Mouse (Mus musculus) midbrain, embryonic 16.5 days (tissue): ENCODE data around the gene Tmem230. TPM values are rescaled to one million over a fixed set of nuclear protein-coding genes. Genes with fewer than 3 reads are reported as not detected.

Source experiments
- ATAC-seq: fragments of 200-750 bp; cut with Nextera tagmentation; 2 replicates; pipeline ENCODE4 v1.8.0; 2017; ENCODE audit warnings: moderate TSS enrichment
- H3K27ac ChIP-seq: fragments of 300-500 bp; sonication (generic); 2 replicates; pipeline ENCODE4 v1.5.1; 2014; ENCODE audit warnings: mild to moderate bottlenecking, low read length, mixed read lengths
- H3K27me3 ChIP-seq: fragments of 300-500 bp; sonication (generic); 2 replicates; pipeline ENCODE4 v1.6.1; 2014; ENCODE audit warnings: low read depth, low read length, mixed read lengths; ENCODE audit not compliant: control insufficient read depth, insufficient read depth
- H3K36me3 ChIP-seq: fragments of 300-500 bp; sonication (generic); 2 replicates; pipeline ENCODE4 v1.6.1; 2014; ENCODE audit warnings: mild to moderate bottlenecking, low read length, moderate library complexity, mixed read lengths; ENCODE audit not compliant: control insufficient read depth, insufficient read depth
- H3K4me1 ChIP-seq: fragments of 300-500 bp; sonication (generic); 2 replicates; pipeline ENCODE4 v1.6.1; 2014; ENCODE audit warnings: mild to moderate bottlenecking, low read length, mixed read lengths; ENCODE audit not compliant: control insufficient read depth, insufficient read depth
- H3K4me2 ChIP-seq: fragments of 300-500 bp; sonication (generic); 2 replicates; pipeline ENCODE4 v1.6.1; 2014; ENCODE audit warnings: mild to moderate bottlenecking, low read length, mixed read lengths
- H3K4me3 ChIP-seq: fragments of 300-500 bp; sonication (generic); 2 replicates; pipeline ENCODE4 v1.5.1; 2014; ENCODE audit warnings: low read depth, mild to moderate bottlenecking, low read length, moderate library complexity, mixed read lengths
- H3K9ac ChIP-seq: fragments of 300-500 bp; sonication (generic); 2 replicates; pipeline ENCODE4 v1.6.1; 2014; ENCODE audit warnings: low read depth, low read length, mixed read lengths
- H3K9me3 ChIP-seq: fragments of 300-500 bp; sonication (generic); replicated peaks from 2 replicates; pipeline ENCODE4 v1.6.1; 2014; ENCODE audit warnings: mild to moderate bottlenecking, low read length, mixed read lengths; ENCODE audit not compliant: control insufficient read depth, poor library complexity, severe bottlenecking
- WGBS: fragments of 180-500 bp; shearing (Covaris S2); extraction: QIAGEN DNeasy Blood & Tissue Kit; methylation state at CpG from one replicate; pipeline ENCODE4 v1.1.7; 2014; 5-methylcytosine and 5-hydroxymethylcytosine counted together
- polyA plus RNA-seq: library from polyadenylated mRNA; unstranded; fragments of >200 nt; fragmentation: Nextera tagmentation; extraction: Ambion mirVana; gene quantifications from 2 replicates; pipeline ENCODE4 v1.2.1, GENCODE M21; 2015

Tmem230 gene
- polyA plus RNA-seq, 1 experiment from 2014 or later: 46.6 TPM

DNA sequence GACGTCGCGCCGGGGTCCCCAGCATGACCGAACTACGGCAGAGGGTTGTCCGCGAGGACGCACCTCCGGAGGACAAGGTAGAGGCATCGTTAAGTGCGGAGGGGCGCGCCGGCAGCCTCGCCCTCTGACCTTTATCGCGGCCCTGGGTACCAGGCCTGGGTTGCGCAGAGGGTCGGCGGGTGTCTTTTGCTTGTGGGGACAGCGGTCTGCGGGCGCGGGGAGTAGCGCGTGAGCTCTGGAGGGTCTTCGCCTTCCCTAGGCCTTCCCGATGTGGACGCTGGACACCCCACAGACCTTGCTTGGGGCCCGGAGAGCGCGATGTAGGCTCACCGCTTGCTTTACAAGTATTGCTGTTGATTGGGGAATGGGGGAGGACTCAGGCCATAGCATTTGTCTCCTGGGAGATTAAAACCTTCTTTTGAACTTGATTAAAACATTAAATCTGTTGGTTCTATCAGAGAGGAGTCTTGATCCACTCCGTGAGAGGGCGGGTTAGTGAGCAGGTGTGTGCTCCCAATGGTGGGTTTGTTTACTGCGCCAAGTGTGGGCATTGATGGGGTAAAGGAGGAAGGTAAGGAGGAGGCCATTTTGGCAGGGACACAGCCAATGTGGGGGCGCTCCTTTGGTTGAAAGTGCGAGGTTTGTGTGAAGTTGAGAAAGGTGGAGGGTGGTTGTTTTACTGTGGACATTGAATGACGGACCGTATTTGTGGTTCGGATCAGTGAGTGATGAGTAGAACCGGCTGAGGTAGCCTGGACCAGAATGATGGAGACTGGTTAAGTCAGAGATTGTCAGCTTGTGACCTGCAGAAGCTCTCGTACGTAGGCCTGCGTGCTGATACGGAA lies 16.0 kb upstream of the Tmem230 start:
- under 1% methylated on average over 47 of the region's 47 CpGs for WGBS
- no peaks in the 10 kb centered on the region for H3K27me3 ChIP-seq

GRCm38 (mm10) chr2:132262879-132263398 lies 15.3 kb upstream of the Tmem230 start, which contains the start of gene Cds2:
Cds2 (plus strand) TSS chr2:132263148.
- Histone ChIP-seq H3K4me1 (peaks cover 10% of the 10 kb centered on the region), H3K27ac (peak within 1 kb of the TSS; percentile 84), H3K4me3 (peak within 1 kb of the TSS; percentile 97), H3K27me3 (no peaks in the 10 kb centered on the region), H3K4me2 (peak within 1 kb of the TSS; percentile 68), H3K9ac (peak within 1 kb of the TSS; percentile 92), H3K9me3 (no peaks in the 10 kb centered on the region), H3K36me3 (no peaks in the 10 kb centered on the region)
- peak; percentile 98 for ATAC-seq
- under 1% methylated on average over 47 of the region's 49 CpGs for WGBS

More for the DNA sequence above, 16.0 kb upstream of the Tmem230 start:
- Histone ChIP-seq H3K36me3 (no peaks in the 10 kb centered on the region), H3K27ac (peak overlapping the region; percentile 84), H3K4me3 (peak overlapping the region; percentile 97), H3K4me1 (peaks cover 10% of the 10 kb centered on the region), H3K4me2 (peak overlapping the region; percentile 68), H3K9ac (peak overlapping the region; percentile 92), H3K9me3 (no peaks in the 10 kb centered on the region)
- peak; percentile 61 for ATAC-seq

DNA sequence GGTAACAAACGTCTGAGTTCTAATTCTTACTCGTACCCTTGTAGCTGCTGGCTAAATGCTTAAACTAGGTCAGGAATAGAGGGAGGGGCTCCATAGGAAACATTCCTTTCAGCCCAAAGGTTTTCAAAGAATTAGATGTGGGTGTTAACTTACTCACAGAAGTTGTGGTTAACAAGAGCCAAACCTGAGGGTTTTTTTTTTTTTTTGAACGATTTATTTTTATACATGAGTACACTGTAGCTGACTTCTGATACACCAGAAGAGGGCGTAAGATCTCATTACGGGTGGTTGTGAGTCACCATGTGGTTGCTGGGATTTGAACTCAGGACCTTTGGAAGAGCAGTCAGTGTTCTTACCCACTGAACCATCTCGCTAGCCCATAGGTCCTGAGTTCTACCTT lies 14.6 kb upstream of the Tmem230 start:
- Histone ChIP-seq H3K4me3 (no peak overlapping the region), H3K9ac (no peak overlapping the region), H3K9me3 (no peaks in the 10 kb centered on the region), H3K36me3 (no peaks in the 10 kb centered on the region), H3K4me1 (peaks cover 10% of the 10 kb centered on the region), H3K4me2 (no peak overlapping the region), H3K27ac (no peak overlapping the region), H3K27me3 (no peaks in the 10 kb centered on the region)
- ATAC-seq: no peak
- 70% methylated on average over 6 of the region's 6 CpGs for WGBS

DNA sequence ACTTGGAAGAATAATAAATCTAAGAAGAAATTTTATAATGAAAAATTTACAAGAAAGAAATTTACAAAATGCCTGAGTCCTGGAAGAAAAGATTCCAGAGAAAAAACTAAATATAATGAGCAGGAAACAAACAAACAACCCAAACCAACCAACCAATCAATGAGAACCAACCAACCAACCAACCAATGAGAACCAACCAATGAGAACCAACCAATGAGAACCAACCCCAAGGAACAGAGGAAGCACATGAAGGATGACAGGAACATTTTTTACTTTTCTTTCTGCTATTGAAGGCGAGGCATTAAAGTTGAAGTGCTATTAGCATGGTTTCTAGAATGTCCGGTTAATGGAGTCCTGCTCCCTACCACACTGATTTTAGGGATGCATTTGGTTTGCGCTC lies 13.0 kb upstream of the Tmem230 start:
- no peak overlapping the region for H3K27ac ChIP-seq
- ATAC-seq: no peak
- H3K4me3 ChIP-seq: no peak overlapping the region
- no peaks in the 10 kb centered on the region for H3K27me3 ChIP-seq
- no peak overlapping the region for H3K4me2 ChIP-seq
- no peaks in the 10 kb centered on the region for H3K36me3 ChIP-seq
- no peaks in the 10 kb centered on the region for H3K9me3 ChIP-seq
- 93% methylated on average over 3 of the region's 3 CpGs for WGBS
- H3K4me1 ChIP-seq: peaks cover 10% of the 10 kb centered on the region
- H3K9ac ChIP-seq: no peak overlapping the region

- no peak for ATAC-seq
- WGBS: 91% methylated on average over 6 of the region's 6 CpGs
- no peak overlapping the region for H3K9ac ChIP-seq
Observed at GRCm38 (mm10) chr2:132257350-132258068, 9.9 kb upstream of the Tmem230 start.

GRCm38 (mm10) chr2:132253603-132254002 lies 6.0 kb upstream of the Tmem230 start:
- Histone ChIP-seq H3K9me3 (no peaks in the 10 kb centered on the region), H3K9ac (peak overlapping the region; percentile 46; the same call in 1 of the 2 replicates), H3K4me3 (peak overlapping the region; percentile 62), H3K36me3 (0 out of 2 replicates have a peak, but pooled peaks cover 2% of the 10 kb centered on the region), H3K4me2 (peak overlapping the region; percentile 88), H3K27me3 (no peaks in the 10 kb centered on the region), H3K4me1 (peaks cover 15% of the 10 kb centered on the region), H3K27ac (peak overlapping the region; percentile 82)
- 0% methylated on average over 7 of the region's 7 CpGs for WGBS
- no peak for ATAC-seq

More at GRCm38 (mm10) chr2:132257350-132258068, 9.9 kb upstream of the Tmem230 start:
- Histone ChIP-seq H3K4me3 (no peak overlapping the region), H3K9me3 (no peaks in the 10 kb centered on the region), H3K4me1 (peaks cover 2% of the 10 kb centered on the region; the same call in 1 of the 2 replicates), H3K27ac (no peak overlapping the region), H3K36me3 (no peaks in the 10 kb centered on the region), H3K4me2 (no peak overlapping the region), H3K27me3 (no peaks in the 10 kb centered on the region)

GRCm38 (mm10) chr2:132252542-132253528 lies 5.2 kb upstream of the Tmem230 start, which contains the start of gene Pcna:
Pcna (minus strand) TSS chr2:132253314.
- under 1% methylated on average over 79 of the region's 79 CpGs for WGBS
- no peaks in the 10 kb centered on the region for H3K27me3 ChIP-seq
- peak within 1 kb of the TSS; percentile 82 for H3K27ac ChIP-seq
- H3K4me1 ChIP-seq: peaks cover 22% of the 10 kb centered on the region
- H3K36me3 ChIP-seq: 0 out of 2 replicates have a peak, but pooled peaks cover 2% of the 10 kb centered on the region
- H3K9ac ChIP-seq: peak within 1 kb of the TSS; percentile 61
- H3K9me3 ChIP-seq: no peaks in the 10 kb centered on the region
- H3K4me2 ChIP-seq: peak within 1 kb of the TSS; percentile 88
- peak; percentile 99 for ATAC-seq
- H3K4me3 ChIP-seq: peak within 1 kb of the TSS; percentile 62

- Histone ChIP-seq H3K27ac (no peak overlapping the region), H3K9me3 (no peaks in the 10 kb centered on the region), H3K4me3 (peak overlapping the region; percentile 62), H3K4me2 (peak overlapping the region; percentile 88), H3K36me3 (0 out of 2 replicates have a peak, but pooled peaks cover 2% of the 10 kb centered on the region), H3K9ac (peak overlapping the region; percentile 61; the same call in 1 of the 2 replicates), H3K4me1 (peaks cover 24% of the 10 kb centered on the region), H3K27me3 (no peaks in the 10 kb centered on the region)
- no peak for ATAC-seq
- 9% methylated on average over 8 of the region's 8 CpGs for WGBS
Observed at GRCm38 (mm10) chr2:132251911-132252310, 4.3 kb upstream of the Tmem230 start.
